Mouse (Mus musculus): ENCODE data around the gene Rab11fip5. TPM values are rescaled to one million over a fixed set of nuclear protein-coding genes. Genes with fewer than 3 reads are reported as not detected.

Rab11fip5 gene
- polyA plus RNA-seq, 1 experiment = 3.0 TPM

DNA sequence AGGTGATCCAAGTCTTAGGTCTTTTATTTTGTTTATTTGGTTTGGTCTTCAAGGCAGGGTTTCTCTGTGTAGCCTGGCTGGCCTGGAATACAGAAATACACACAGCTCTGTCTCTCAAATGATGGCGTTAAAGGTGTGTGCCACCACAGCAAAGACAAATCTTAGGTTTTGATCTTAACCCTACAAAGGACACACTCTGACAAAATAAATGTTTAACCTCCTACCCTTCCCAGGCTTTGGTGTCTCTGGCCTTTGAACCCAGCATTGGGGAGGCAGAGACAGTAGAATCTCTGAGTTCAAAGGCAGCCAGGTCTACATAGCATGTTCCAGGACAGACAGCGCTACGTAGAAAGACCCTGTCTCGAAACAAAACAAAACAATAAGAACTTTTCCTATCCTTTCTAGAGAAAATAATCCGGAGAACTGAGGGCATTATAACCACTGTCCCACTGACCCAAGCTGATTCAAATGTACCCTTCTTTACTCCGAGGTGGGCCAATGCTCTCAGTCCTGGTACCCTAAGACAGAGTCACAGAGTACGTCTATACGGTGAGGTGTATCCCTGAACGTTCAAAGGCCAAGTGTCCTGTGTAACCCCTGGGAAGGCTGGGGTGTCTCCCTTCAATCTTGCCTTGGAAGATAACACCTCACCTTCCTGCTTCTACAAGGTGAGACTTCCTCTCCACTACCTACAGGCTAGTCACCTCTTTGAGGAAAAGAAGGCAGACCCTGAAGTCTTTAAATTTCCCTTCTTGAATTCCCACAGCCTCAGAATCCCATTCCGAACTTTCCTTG, 1.2 kb downstream of the Rab11fip5 start:
- WGBS = 85% methylated on average over 10 of the region's 10 CpGs
- peaks cover 6% of the 10 kb centered on the region for H3K4me1 ChIP-seq (ENCODE audit: control insufficient read depth, insufficient read depth, insufficient read length, low read length)
- H3K36me3 ChIP-seq (ENCODE audit: control insufficient read depth, insufficient read depth, low read length) = no peaks in the 10 kb centered on the region
- TF ChIP-seq POLR2A (IDR thresholded peaks at IDR 0.05; ENCODE audit: low read depth, low read length) = no peak
- no peak for TF ChIP-seq CTCF (IDR thresholded peaks at IDR 0.05; ENCODE audit: extremely low read depth, insufficient read length, insufficient replicate concordance, low read depth, low read length)
- peaks cover 1% of the 10 kb centered on the region; the same call in 1 of the 2 replicates for H3K27me3 ChIP-seq (ENCODE audit: control insufficient read depth, insufficient read depth, low read length)
- H3K4me3 ChIP-seq (ENCODE audit: low read depth, low read length) = peak overlapping the region; percentile 76
- no peak overlapping the region for H3K27ac ChIP-seq (ENCODE audit: insufficient read depth, low read depth, low read length)

GRCm38 (mm10) chr6:85372496-85372895, 1.9 kb downstream of the Rab11fip5 start:
- H3K36me3 ChIP-seq (ENCODE audit: control insufficient read depth, insufficient read depth, low read length) = no peaks in the 10 kb centered on the region
- H3K27ac ChIP-seq (ENCODE audit: insufficient read depth, low read depth, low read length) = no peak overlapping the region
- TF ChIP-seq CTCF (IDR thresholded peaks at IDR 0.05; ENCODE audit: extremely low read depth, insufficient read length, insufficient replicate concordance, low read depth, low read length) (no peak), POLR2A (IDR thresholded peaks at IDR 0.05; ENCODE audit: low read depth, low read length) (no peak)
- 78% methylated on average over 2 of the region's 2 CpGs for WGBS
- peaks cover 6% of the 10 kb centered on the region for H3K4me1 ChIP-seq (ENCODE audit: control insufficient read depth, insufficient read depth, insufficient read length, low read length)
- peaks cover under 1% of the 10 kb centered on the region; the same call in 1 of the 2 replicates for H3K27me3 ChIP-seq (ENCODE audit: control insufficient read depth, insufficient read depth, low read length)
- H3K4me3 ChIP-seq (ENCODE audit: low read depth, low read length) = no peak overlapping the region

GRCm38 (mm10) chr6:85371859-85372405, 2.5 kb downstream of the Rab11fip5 start:
- H3K27me3 ChIP-seq (ENCODE audit: control insufficient read depth, insufficient read depth, low read length) = peaks cover 6% of the 10 kb centered on the region; the same call in 1 of the 2 replicates
- H3K36me3 ChIP-seq (ENCODE audit: control insufficient read depth, insufficient read depth, low read length) = no peaks in the 10 kb centered on the region
- TF ChIP-seq CTCF (IDR thresholded peaks at IDR 0.05; ENCODE audit: extremely low read depth, insufficient read length, insufficient replicate concordance, low read depth, low read length) = no peak
- TF ChIP-seq POLR2A (IDR thresholded peaks at IDR 0.05; ENCODE audit: low read depth, low read length) = no peak
- H3K27ac ChIP-seq (ENCODE audit: insufficient read depth, low read depth, low read length) = no peak overlapping the region
- WGBS = 86% methylated on average over 6 of the region's 6 CpGs
- no peak overlapping the region for H3K4me3 ChIP-seq (ENCODE audit: low read depth, low read length)
- H3K4me1 ChIP-seq (ENCODE audit: control insufficient read depth, insufficient read depth, insufficient read length, low read length) = peaks cover 6% of the 10 kb centered on the region

- TF ChIP-seq POLR2A (IDR thresholded peaks at IDR 0.05; ENCODE audit: low read depth, low read length) (no peak), CTCF (IDR thresholded peaks at IDR 0.05; ENCODE audit: extremely low read depth, insufficient read length, insufficient replicate concordance, low read depth, low read length) (no peak)
- Histone ChIP-seq H3K27me3 (ENCODE audit: control insufficient read depth, insufficient read depth, low read length) (peaks cover 6% of the 10 kb centered on the region; the same call in 1 of the 2 replicates), H3K4me1 (ENCODE audit: control insufficient read depth, insufficient read depth, insufficient read length, low read length) (peaks cover 6% of the 10 kb centered on the region), H3K36me3 (ENCODE audit: control insufficient read depth, insufficient read depth, low read length) (no peaks in the 10 kb centered on the region), H3K27ac (ENCODE audit: insufficient read depth, low read depth, low read length) (peak overlapping the region; percentile 14; the same call in 1 of the 2 replicates), H3K4me3 (ENCODE audit: low read depth, low read length) (no peak overlapping the region)
- WGBS = 95% methylated on average over 9 of the region's 9 CpGs
These were observed 3.6 kb downstream of the Rab11fip5 start for GRCm38 (mm10) chr6:85370666-85371430.

- H3K4me3 ChIP-seq (ENCODE audit: low read depth, low read length) = no peak overlapping the region
- H3K27ac ChIP-seq (ENCODE audit: insufficient read depth, low read depth, low read length) = 0 out of 2 replicates have a peak overlapping the region, but pooled peaks have one; percentile 1
- no peak for TF ChIP-seq CTCF (IDR thresholded peaks at IDR 0.05; ENCODE audit: extremely low read depth, insufficient read length, insufficient replicate concordance, low read depth, low read length)
- TF ChIP-seq POLR2A (IDR thresholded peaks at IDR 0.05; ENCODE audit: low read depth, low read length) = no peak
- WGBS = 92% methylated on average over 5 of the region's 5 CpGs
- peaks cover 14% of the 10 kb centered on the region; the same call in 1 of the 2 replicates for H3K27me3 ChIP-seq (ENCODE audit: control insufficient read depth, insufficient read depth, low read length)
- no peaks in the 10 kb centered on the region for H3K36me3 ChIP-seq (ENCODE audit: control insufficient read depth, insufficient read depth, low read length)
- peaks cover 6% of the 10 kb centered on the region for H3K4me1 ChIP-seq (ENCODE audit: control insufficient read depth, insufficient read depth, insufficient read length, low read length)
These were observed 4.4 kb downstream of the Rab11fip5 start for GRCm38 (mm10) chr6:85370041-85370440.

DNA sequence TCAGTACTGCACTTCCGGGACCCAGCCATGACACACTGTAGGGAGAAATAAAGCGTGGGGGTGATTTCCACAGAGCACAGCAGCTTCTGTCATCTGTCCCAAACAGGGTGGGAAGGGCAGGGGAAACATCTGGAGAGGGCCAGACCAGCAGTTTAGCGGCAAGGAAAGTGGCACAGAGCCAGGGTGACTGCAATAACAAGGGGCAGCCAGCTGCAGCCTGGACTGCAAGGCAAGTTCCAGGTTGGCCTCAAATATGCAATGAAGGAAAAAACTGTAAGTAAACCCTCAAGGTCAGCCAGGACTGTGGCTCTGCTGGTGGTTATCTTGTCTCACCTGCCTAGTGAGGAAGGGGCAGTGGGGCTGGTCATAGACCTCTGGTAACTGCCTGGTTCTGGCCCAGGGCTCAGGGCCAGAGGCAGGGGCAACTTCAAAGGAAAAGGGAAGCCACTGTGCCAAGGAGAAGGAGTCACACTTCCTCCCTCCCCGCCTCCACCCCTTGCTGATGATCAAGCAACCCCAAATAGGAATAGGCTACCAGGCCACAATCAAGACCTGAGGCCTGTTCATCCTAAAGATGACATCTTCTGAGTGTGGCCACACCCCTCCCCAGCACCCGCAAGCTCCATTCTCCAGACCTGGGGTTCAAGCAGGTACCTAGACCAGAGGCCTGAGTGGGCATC, 5.1 kb downstream of the Rab11fip5 start:
- Histone ChIP-seq H3K27me3 (ENCODE audit: control insufficient read depth, insufficient read depth, low read length) (peaks cover 19% of the 10 kb centered on the region), H3K36me3 (ENCODE audit: control insufficient read depth, insufficient read depth, low read length) (no peaks in the 10 kb centered on the region), H3K4me1 (ENCODE audit: control insufficient read depth, insufficient read depth, insufficient read length, low read length) (peaks cover 5% of the 10 kb centered on the region), H3K27ac (ENCODE audit: insufficient read depth, low read depth, low read length) (no peak overlapping the region), H3K4me3 (ENCODE audit: low read depth, low read length) (no peak overlapping the region)
- TF ChIP-seq CTCF (IDR thresholded peaks at IDR 0.05; ENCODE audit: extremely low read depth, insufficient read length, insufficient replicate concordance, low read depth, low read length) (no peak), POLR2A (IDR thresholded peaks at IDR 0.05; ENCODE audit: low read depth, low read length) (no peak)
- WGBS = 33% methylated on average over 5 of the region's 5 CpGs
